Mouse (Mus musculus) telencephalon, adult 2 months (tissue): ENCODE data around the gene Iqschfp.
"Not testable (repeated sequence)": the region's sequence is repeated elsewhere in the genome, so short reads cannot be mapped to it uniquely, and the experiment has no call there.

Source experiments
- DNase-seq: peaks from one replicate; pipeline ENCODE4 v3.0.0-alpha.2; 2011; ENCODE audit warnings: low read depth, low spot score

Gene Iqschfp

DNA sequence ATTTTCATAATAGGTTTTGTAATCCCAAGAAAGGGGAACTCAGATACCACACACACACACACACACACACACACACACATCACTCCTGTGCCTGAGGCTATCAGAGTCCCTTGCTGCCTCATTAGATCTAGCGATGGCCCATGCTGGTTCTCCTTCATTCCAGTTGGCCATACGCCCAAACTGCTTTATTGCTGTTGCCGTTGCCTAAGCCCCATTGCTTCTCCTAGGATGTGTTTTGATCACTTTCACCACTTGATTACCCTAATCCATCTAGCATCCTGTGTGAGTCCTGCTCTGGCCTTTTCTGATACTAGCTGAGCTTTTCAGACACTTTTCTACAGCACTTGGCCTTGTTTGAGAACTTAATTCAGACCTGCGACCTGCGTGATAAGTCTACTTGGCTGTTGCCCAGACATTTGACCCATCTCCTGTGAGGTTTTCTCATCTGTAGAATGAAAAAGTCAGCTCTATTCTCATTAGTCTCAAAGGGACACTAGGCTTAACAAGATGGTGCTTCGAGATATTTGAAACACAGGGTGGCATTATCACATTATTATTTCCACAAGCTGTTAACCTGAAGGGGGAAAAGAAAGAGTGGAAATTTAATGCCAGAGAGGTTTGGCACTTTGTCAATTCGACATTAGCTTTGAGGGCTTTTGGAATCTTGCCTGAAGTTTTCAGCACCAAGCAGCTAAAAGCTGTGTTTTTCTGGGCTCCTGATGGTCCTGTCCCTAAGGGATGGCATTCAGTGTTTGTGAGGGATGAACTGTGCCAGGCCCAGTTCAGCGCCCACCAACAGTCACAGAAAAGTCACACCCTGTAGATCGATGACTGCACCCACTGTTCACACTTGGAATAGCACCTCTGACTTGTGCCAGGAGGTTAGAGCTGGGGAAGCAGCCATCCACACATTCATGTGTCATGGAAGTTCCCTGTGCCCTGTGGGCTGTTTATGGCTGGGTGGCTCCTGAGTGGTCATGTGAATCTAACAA, 179.7 kb downstream of the Iqschfp start:
- DNase-seq = no peak

DNA sequence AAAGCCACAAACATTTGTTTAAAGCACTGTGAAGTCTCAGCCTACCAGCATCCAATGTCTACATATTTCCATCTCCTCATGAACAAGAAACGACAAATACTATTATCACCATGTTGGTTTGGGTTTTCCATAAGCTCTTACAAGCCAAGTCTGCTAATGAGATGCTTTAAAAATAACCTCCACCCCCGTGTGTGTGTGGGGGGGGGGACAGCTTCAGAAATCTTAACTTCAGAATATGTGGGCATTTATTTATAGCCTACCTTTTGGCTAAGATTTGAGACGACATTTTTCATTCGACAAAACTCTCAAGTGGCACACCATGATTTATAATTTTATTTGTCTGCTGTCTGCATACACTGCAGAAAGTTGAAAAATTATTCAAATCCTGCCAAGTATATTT, 185.4 kb downstream of the Iqschfp start:
- no peak for DNase-seq

GRCm38 (mm10) chr3:68085024-68085423, 193.0 kb downstream of the Iqschfp start:
- no peak for DNase-seq

DNA sequence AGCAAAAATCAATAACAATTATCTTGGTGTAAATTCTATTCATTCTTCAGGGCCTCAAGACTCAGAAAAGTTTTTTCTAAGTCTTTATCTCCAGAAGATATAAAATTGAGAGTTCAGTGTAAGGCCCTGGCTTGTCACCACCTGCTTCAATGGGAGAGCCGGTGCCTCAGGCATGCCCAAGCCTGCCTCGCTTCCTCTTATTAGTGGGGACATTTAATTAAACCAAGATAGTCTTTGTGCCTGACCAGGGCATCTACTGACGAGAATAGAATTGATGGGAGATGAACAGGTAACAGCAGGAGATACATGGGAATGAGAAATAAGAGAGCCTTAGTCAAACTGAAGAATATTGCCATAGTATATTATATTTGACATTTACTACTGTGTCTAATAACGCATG, 200.1 kb downstream of the Iqschfp start:
- DNase-seq = no peak

- DNase-seq = no peak
Measured at GRCm38 (mm10) chr3:68096724-68097431, 204.8 kb downstream of the Iqschfp start.

DNA sequence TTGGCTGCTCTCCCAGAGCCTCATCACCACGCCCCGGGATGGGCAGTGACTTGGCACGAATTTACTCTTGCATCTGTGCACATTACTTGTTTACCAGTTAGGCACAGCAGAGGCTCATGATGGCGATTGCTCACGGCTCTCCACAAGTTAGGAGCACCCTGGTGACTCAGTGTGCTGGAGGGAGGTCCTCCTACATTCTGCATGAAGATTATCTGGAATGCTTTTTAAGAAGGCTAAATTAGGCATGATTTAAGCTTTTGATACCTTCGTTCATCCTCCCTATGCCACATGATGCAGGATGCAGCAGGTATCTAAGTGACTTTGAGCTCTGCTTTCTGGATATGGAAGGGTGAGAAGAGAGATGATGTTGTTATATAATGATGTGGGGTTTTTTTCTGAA, 207.5 kb downstream of the Iqschfp start:
- not testable (repeated sequence) for DNase-seq

DNA sequence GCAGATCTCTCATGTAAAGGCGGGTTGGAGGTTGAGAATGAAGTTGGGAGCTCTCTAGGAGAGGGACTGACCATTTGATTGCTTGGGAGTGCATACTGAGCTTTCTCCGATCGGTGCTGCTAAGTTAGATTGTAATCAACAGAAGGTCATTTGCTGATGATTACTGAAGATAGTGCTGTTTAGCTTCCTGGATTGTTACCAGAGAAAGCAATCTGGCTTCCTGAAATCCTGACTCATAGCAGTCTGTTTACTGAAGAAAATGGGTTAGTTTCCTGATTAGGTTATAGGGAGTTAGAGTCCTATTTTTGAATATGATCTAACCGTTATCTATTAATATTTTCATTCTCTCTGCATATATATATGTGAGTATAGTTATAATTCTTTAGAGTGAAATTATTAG, 209.3 kb downstream of the Iqschfp start:
- no peak for DNase-seq

- no peak for DNase-seq
Measured at GRCm38 (mm10) chr3:68105081-68105685, 213.2 kb downstream of the Iqschfp start.

DNA sequence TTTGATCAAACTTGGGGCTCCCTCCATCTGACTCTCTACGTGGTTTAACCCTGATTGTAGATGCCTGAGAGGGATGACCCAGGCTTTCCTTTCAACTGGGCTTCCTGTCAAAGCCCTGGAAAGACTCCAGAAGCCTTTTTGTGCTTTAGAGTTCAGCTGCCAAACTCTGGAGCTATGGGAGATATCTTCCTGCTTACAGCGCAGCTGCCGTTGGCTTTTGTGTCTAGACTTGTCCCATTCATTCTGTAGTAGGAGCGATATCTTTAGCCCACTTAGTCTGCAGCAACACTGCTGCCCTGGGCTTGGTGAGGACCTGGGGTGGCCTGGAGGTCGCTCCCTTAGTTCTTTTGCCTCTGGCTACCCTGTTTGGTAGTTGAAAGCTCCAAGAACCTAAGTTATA, 229.3 kb downstream of the Iqschfp start:
- DNase-seq = no peak

DNA sequence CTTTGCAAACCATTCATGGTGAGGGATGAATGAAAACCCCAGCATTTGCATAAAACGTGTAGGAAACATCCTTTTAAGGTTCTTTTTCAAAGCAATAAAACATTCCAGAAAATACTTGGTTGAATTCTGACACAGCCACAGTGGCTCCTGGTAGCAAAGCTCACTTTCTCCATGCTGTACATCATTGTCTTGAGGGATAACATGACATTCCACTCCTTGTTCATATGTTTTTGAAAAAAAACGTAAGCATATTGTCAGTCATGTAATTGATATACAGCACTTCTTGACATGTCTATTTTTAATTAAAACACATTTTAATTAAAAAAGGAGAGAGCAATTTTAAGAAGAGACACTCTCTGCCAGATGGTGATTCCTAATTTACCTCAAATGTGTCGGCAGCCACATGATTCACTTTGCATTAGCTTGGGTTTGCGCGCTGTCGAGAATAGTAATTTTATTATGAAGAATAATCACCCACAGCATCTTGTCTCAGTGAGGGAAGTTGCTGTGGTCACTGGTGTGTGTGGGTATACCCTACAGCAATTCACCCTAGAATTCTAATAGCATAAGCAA, 234.3 kb downstream of the Iqschfp start:
- no peak for DNase-seq

GRCm38 (mm10) chr3:68130386-68130785, 238.4 kb downstream of the Iqschfp start:
- no peak for DNase-seq

DNA sequence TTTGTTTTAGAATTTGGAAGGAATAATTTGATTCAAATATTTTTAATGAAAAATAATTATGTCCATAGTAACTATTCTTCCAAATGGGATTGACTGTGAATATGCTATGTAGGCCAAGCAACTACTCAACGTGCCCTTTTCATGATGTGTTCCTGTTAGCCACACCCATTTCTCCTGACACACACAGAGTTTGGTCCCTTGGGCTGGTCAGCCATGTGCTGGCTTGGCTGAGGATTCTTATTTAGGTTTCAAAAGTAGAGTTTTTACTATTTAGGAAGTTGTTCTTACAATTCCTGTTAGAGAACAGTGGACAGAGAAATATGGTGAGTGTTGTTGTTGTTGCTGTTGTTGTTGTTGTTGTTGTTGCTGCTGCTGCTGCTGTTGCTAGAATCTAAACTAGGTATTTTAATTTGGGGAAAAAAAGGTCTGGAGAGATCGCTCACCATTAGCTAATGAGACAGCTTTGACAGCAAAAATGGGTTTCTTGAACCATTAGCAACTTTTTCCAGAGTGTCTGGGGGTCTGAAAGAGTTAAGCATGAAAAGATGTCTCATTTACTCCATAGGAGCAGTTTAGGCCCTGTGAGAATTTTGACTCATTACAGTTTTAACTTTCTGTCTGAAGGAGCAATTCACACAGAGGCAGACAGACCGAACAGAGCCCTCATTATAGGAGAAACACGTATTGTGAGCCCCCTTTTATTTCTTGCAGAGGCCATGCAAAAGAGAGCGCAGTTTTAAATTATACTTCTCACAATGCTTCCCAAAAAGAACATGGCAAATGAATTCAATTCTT, 247.0 kb downstream of the Iqschfp start:
- DNase-seq = no peak

DNA sequence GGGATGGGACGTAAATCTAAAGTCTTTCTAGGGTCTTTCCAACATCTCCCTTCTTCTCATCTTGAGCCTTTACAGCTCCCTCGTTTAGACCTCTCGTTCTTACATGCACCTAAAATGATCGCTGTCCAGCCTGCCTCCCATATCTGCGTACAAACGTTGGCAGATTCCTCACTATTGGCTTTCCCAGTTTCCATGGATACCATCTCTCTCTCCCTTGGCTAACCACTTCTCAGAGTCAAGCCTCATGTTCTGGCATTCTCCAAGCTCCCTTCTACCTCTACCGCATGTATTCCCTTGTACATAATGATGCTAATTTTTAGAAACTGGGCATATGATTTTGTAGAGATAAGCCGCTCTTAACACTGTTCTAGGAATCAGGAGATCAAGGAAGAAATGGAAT, 258.7 kb downstream of the Iqschfp start:
- DNase-seq = no peak

DNA sequence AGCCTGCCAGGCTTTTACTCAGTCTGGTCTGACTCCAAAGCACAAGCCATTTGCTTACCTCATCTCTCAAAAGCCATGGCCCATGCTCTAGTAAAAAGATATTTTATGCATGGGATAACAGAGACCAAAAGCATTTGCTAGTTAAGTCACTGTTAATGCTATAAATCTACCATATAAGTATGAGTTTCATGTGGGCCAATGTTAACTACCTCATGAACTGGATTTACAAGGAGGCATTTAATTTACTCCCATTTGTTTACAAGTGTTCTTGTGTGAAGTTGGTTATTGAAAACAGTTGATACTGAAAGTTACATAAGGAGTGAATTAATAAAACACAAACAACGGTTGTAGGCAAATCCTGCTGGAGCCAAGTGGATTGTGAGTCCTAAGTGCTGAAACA, 268.1 kb downstream of the Iqschfp start:
- no peak for DNase-seq

DNA sequence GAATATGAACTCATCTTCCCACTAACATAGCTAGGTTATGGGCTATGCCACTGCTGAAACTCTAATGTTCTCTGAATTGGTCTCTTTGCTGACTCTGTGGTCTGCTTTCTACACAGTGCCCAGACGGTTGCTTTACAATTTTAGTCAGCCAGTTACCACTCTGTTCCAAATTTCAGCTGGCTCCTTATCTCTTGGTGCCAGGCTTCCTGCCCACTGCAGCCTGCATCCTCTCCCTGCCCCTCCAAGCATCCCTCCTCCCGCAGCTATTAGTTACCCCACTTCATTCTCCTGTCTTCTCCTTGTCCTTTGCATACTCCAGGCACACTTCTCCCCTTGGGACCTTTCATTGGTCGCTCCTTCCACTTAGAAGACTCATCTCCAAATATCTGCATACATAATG, 268.7 kb downstream of the Iqschfp start:
- DNase-seq = no peak

DNA sequence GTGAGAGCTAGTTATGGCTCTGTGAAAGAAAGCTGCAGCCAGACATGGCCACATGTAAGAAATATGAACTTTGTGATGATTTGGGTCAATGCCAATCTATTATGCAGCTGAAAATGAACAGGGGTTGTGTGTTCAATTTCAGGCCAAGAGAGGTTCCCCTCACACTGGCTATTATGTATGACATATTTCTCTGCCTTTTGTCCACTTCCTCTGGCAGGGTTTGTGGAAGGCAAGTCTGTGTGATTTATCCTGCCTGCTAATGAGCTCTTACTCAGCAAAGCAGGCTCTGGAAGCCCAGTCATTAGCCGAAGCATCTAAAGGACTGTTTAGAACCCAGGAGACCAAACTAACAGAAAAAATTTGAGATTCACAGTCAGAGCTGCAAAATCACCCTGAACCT, 286.2 kb downstream of the Iqschfp start:
- no peak for DNase-seq

GRCm38 (mm10) chr3:68187471-68187870, 295.4 kb downstream of the Iqschfp start:
- no peak for DNase-seq

DNA sequence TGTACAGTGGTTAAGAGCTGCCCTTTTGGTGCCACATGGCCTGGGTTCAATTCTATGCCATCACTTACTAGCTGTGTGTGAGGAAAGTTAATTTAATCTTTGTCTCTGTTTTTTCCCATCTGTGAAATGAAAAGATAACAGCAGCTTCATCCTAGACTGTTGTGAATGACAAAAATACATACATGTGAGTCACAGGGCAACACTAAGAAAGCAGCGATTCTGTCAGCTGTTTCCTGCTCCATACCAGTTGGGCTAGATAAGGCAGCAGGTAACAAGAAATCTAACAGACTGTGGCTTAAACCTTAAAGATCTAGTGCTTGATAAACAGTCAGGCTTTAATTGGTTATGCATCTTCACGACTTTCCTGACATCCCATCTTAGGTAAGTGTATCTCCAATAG, 297.1 kb downstream of the Iqschfp start:
- DNase-seq = peak; percentile 17

GRCm38 (mm10) chr3:68196933-68197332, 304.9 kb downstream of the Iqschfp start:
- no peak for DNase-seq

GRCm38 (mm10) chr3:68201214-68201613, 309.2 kb downstream of the Iqschfp start:
- peak; percentile 23 for DNase-seq
